Mouse (Mus musculus) testis, postnatal 14 days (tissue): Measurements from ENCODE around the gene Paics.
A peak's percentile ranks its signal among the peaks of the same experiment; 100 is the strongest.

Source experiments
- DNase-seq: peaks from one replicate; pipeline ENCODE4 v3.0.0; 2021; ENCODE audit warnings: low spot score

The Paics gene

GRCm38 (mm10) chr5:77011082-77011481 lies 60.0 kb downstream of the Paics start:
- DNase-seq = no peak

GRCm38 (mm10) chr5:77013171-77013570 lies 62.1 kb downstream of the Paics start:
- DNase-seq = no peak

- DNase-seq = peak; percentile 84
These were observed 64.7 kb downstream of the Paics start, which contains the start of gene Thegl for GRCm38 (mm10) chr5:77015544-77016482. Gene Thegl, plus strand, starts transcription at chr5:77016023.
